Mouse (Mus musculus): ENCODE measurements around the gene R3hdm4.
A peak's percentile ranks its signal among the peaks of the same experiment; 100 is the strongest.
"Not testable (repeated sequence)": the region's sequence is repeated elsewhere in the genome, so short reads cannot be mapped to it uniquely, and the experiment has no call there.

The R3hdm4 gene

GRCm38 (mm10) chr10:79897316-79898245, 23.4 kb downstream of the R3hdm4 start:
- DNase-seq (ENCODE audit: low read depth): no peak

GRCm38 (mm10) chr10:79896814-79897213, 24.2 kb downstream of the R3hdm4 start:
- no peak for DNase-seq (ENCODE audit: low read depth)

- DNase-seq (ENCODE audit: low read depth): no peak
Measured at GRCm38 (mm10) chr10:79896306-79896705, 24.7 kb downstream of the R3hdm4 start.

- DNase-seq (ENCODE audit: low read depth): not testable (repeated sequence)
Measured at GRCm38 (mm10) chr10:79892451-79893118, 28.4 kb downstream of the R3hdm4 start.

- no peak for DNase-seq (ENCODE audit: low read depth)
Measured at GRCm38 (mm10) chr10:79890670-79891069, 30.3 kb downstream of the R3hdm4 start, which contains the start of gene Cfd. Cfd (plus strand) TSS chr10:79890853.

- no peak for DNase-seq (ENCODE audit: low read depth)
Measured at GRCm38 (mm10) chr10:79889386-79889785, 31.6 kb downstream of the R3hdm4 start.

GRCm38 (mm10) chr10:79886611-79887010, 34.4 kb downstream of the R3hdm4 start:
- no peak for DNase-seq (ENCODE audit: low read depth)

- no peak for DNase-seq (ENCODE audit: low read depth)
Measured at GRCm38 (mm10) chr10:79886054-79886453, 35.0 kb downstream of the R3hdm4 start, which contains the start of gene Elane. Elane (plus strand) TSS chr10:79886247.

GRCm38 (mm10) chr10:79884938-79885337, 36.1 kb downstream of the R3hdm4 start:
- DNase-seq (ENCODE audit: low read depth): not testable (repeated sequence)

- no peak for DNase-seq (ENCODE audit: low read depth)
Measured at GRCm38 (mm10) chr10:79884446-79884845, 36.6 kb downstream of the R3hdm4 start.

- peak; percentile 85 for DNase-seq (ENCODE audit: low read depth)
Measured at GRCm38 (mm10) chr10:79883297-79884084, 37.5 kb downstream of the R3hdm4 start.

- no peak for DNase-seq (ENCODE audit: low read depth)
Measured at GRCm38 (mm10) chr10:79881981-79882380, 39.0 kb downstream of the R3hdm4 start.

GRCm38 (mm10) chr10:79880721-79881120, 40.3 kb downstream of the R3hdm4 start:
- DNase-seq (ENCODE audit: low read depth): no peak

- no peak for DNase-seq (ENCODE audit: low read depth)
Measured at GRCm38 (mm10) chr10:79879527-79879926, 41.5 kb downstream of the R3hdm4 start.

- DNase-seq (ENCODE audit: low read depth): no peak
Measured at GRCm38 (mm10) chr10:79877757-79878156, 43.3 kb downstream of the R3hdm4 start.

GRCm38 (mm10) chr10:79877174-79877573, 43.8 kb downstream of the R3hdm4 start:
- DNase-seq (ENCODE audit: low read depth): no peak

GRCm38 (mm10) chr10:79874290-79874862, 46.6 kb downstream of the R3hdm4 start, which contains the start of the genes Prtn3 and Plppr3:
Prtn3 (plus strand) TSS chr10:79874476.
Plppr3 (minus strand) TSS chr10:79874634.
- DNase-seq (ENCODE audit: low read depth): no peak

- no peak for DNase-seq (ENCODE audit: low read depth)
Measured at GRCm38 (mm10) chr10:79873715-79874289, 47.2 kb downstream of the R3hdm4 start.

- DNase-seq (ENCODE audit: low read depth): no peak
Measured at GRCm38 (mm10) chr10:79873313-79873712, 47.7 kb downstream of the R3hdm4 start.

GRCm38 (mm10) chr10:79872862-79873261, 48.1 kb downstream of the R3hdm4 start:
- DNase-seq (ENCODE audit: low read depth): no peak

GRCm38 (mm10) chr10:79871845-79872244, 49.2 kb downstream of the R3hdm4 start:
- DNase-seq (ENCODE audit: low read depth): no peak

All from c-Kit-positive CD71-negative TER-119-negative erythroid progenitor cells, embryonic 14.5 days (primary cell).